Mouse (Mus musculus): Measurements from ENCODE around the gene Fgl2. TPM values are rescaled to one million over a fixed set of nuclear protein-coding genes. Genes with fewer than 3 reads are reported as not detected.

Gene Fgl2
- total RNA-seq, 2 experiments from 2014 or later, result 7.8 to 13.8 TPM

GRCm38 (mm10) chr5:21367514-21367913, 4.9 kb upstream of the Fgl2 start:
- no peak overlapping the region for H3K27ac ChIP-seq
- no peak for DNase-seq
- intact Hi-C loops (cut with DNase I), result no loop called here
- TF ChIP-seq CTCF (IDR thresholded peaks at IDR 0.05), result no peak
- H3K4me3 ChIP-seq, result no peak overlapping the region

GRCm38 (mm10) chr5:21370218-21370947, 2.1 kb upstream of the Fgl2 start:
- no peak overlapping the region for H3K27ac ChIP-seq
- intact Hi-C loops (cut with DNase I), result loop anchor here (5.0 kb wide), 1 partner anchor 88 kb away; no protein-coding TSS in a partner anchor
- H3K4me3 ChIP-seq, result no peak overlapping the region
- TF ChIP-seq CTCF (IDR thresholded peaks at IDR 0.05), result no peak
- no peak for DNase-seq

GRCm38 (mm10) chr5:21371920-21372319, 522 bp upstream of the Fgl2 start:
- Histone ChIP-seq H3K4me3 (peak overlapping the region; percentile 80), H3K27ac (peak overlapping the region; percentile 83)
- intact Hi-C loops (cut with DNase I), result loop anchor here (5.0 kb wide), 1 partner anchor 90 kb away; no protein-coding TSS in a partner anchor
- no peak for DNase-seq
- no peak for TF ChIP-seq CTCF (IDR thresholded peaks at IDR 0.05)

GRCm38 (mm10) chr5:21373180-21373518, 707 bp downstream of the Fgl2 start:
- Histone ChIP-seq H3K4me3 (peak overlapping the region; percentile 80), H3K27ac (peak overlapping the region; percentile 83)
- no peak for TF ChIP-seq CTCF (IDR thresholded peaks at IDR 0.05)
- intact Hi-C loops (cut with DNase I), result loop anchor here (5.0 kb wide), 1 partner anchor 91 kb away; no protein-coding TSS in a partner anchor
- DNase-seq, result no peak

- no peak for DNase-seq
- TF ChIP-seq CTCF (IDR thresholded peaks at IDR 0.05), result no peak
- no peak overlapping the region for H3K4me3 ChIP-seq
- no peak overlapping the region for H3K27ac ChIP-seq
- intact Hi-C loops (cut with DNase I), result no loop called here
These were observed 4.5 kb downstream of the Fgl2 start for GRCm38 (mm10) chr5:21376935-21377334.

GRCm38 (mm10) chr5:21378397-21378796, 6.0 kb downstream of the Fgl2 start:
- no peak for TF ChIP-seq CTCF (IDR thresholded peaks at IDR 0.05)
- no peak for DNase-seq
- intact Hi-C loops (cut with DNase I), result no loop called here
- Histone ChIP-seq H3K27ac (no peak overlapping the region), H3K4me3 (no peak overlapping the region)

- intact Hi-C loops (cut with DNase I), result no loop called here
These were observed 9.5 kb downstream of the Fgl2 start for GRCm38 (mm10) chr5:21381986-21382385.

GRCm38 (mm10) chr5:21382678-21383077, 10.2 kb downstream of the Fgl2 start:
- H3K27ac ChIP-seq, result peak overlapping the region; percentile 63
- H3K4me3 ChIP-seq, result no peak overlapping the region
- peak; percentile 17 for DNase-seq
- TF ChIP-seq CTCF (IDR thresholded peaks at IDR 0.05), result no peak
- intact Hi-C loops (cut with DNase I), result no loop called here

More at GRCm38 (mm10) chr5:21381986-21382385, 9.5 kb downstream of the Fgl2 start:
- DNase-seq, result no peak
- Histone ChIP-seq H3K27ac (peak overlapping the region; percentile 48; the same call in 1 of the 2 replicates), H3K4me3 (no peak overlapping the region)
- no peak for TF ChIP-seq CTCF (IDR thresholded peaks at IDR 0.05)

GRCm38 (mm10) chr5:21383392-21384251, 11.2 kb downstream of the Fgl2 start:
- peak; percentile 30 for DNase-seq
- TF ChIP-seq CTCF (IDR thresholded peaks at IDR 0.05), result no peak
- H3K27ac ChIP-seq, result peak overlapping the region; percentile 63
- intact Hi-C loops (cut with DNase I), result no loop called here
- no peak overlapping the region for H3K4me3 ChIP-seq

GRCm38 (mm10) chr5:21384252-21384960, 12.0 kb downstream of the Fgl2 start:
- H3K27ac ChIP-seq, result no peak overlapping the region
- no peak overlapping the region for H3K4me3 ChIP-seq
- intact Hi-C loops (cut with DNase I), result no loop called here
- no peak for TF ChIP-seq CTCF (IDR thresholded peaks at IDR 0.05)
- DNase-seq, result no peak

- no peak for DNase-seq
- Histone ChIP-seq H3K4me3 (no peak overlapping the region), H3K27ac (no peak overlapping the region)
- intact Hi-C loops (cut with DNase I), result loop anchor here (5.0 kb wide), 1 partner anchor 58 kb away; no protein-coding TSS in a partner anchor
- TF ChIP-seq CTCF (IDR thresholded peaks at IDR 0.05), result no peak
These were observed 12.5 kb downstream of the Fgl2 start for GRCm38 (mm10) chr5:21384976-21385375.

- no peak overlapping the region for H3K4me3 ChIP-seq
- no peak for DNase-seq
- TF ChIP-seq CTCF (IDR thresholded peaks at IDR 0.05), result no peak
- no peak overlapping the region for H3K27ac ChIP-seq
- intact Hi-C loops (cut with DNase I), result loop anchor here (5.0 kb wide), 1 partner anchor 59 kb away; no protein-coding TSS in a partner anchor
These were observed 14.0 kb downstream of the Fgl2 start for GRCm38 (mm10) chr5:21386432-21386831.
